In the genomic region with DNA sequence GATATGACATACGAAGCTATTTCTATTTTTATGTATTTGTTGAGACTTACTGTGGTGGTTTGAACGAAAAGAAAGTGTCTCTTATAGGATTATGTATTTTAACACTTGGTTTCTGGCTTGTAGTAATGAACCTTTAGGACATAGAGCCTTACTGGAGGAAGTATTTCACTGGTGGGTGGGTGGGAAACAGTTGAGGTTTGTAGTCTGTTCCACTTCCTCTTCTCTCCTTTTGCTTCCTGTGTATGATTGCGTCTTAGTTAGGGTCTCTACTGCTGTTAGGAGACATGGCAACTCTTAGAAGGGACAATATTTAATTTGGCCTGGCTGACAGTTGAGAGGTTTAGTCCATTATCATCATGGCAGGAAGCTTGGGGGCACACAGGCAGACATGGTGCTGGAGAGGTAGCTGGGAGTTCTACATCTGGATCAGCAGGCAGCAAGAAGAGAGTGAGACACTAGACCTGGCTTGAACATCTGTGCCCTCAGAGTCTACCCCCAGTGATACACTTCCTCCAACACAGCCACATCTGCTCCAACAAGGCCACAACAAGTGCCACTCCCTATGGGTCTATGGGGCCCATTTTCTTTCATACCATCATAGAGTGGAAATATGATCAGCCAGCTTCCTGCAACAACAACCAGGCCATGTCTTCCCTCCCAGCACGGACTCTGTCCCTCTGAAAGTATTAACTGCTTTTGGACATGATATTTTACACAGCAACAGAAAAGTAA, we compare ENCODE assay signal across 36 mouse cellular contexts. TPM values are rescaled to one million over a fixed set of nuclear protein-coding genes. Genes with fewer than 3 reads are reported as not detected.
A peak's percentile ranks its signal among the peaks of the same experiment; 100 is the strongest.
DNase-seq lines count a peak whose midpoint lies in the region; ATAC-seq and TF ChIP-seq lines count a peak whose summit lies in the region.
"Had no signal": no experiment of that assay in that cellular context is flagged by ENCODE, and none has a peak within 500 bp of the region (broad histone marks: within the 10 kb centered on the region; RNA-seq: fewer than 3 reads in every experiment).

No protein-coding gene starts in this region.

- H3K9me3 ChIP-seq in CH12.LX (replicated peaks; ENCODE audit: low read length) = peaks cover 4% of the 10 kb centered on the region
- no peaks in the 10 kb centered on the region for H3K9me3 ChIP-seq in forebrain, embryonic 10.5 days
- H3K9me3 ChIP-seq: embryonic facial prominence, embryonic 12.5 days; forebrain, embryonic 15.5 days; heart, embryonic 12.5 days; hindbrain, embryonic 13.5 days; limb, embryonic 10.5 days; limb, embryonic 15.5 days; lung, embryonic 15.5 days; midbrain, embryonic 10.5 days; neural tube, embryonic 12.5 days had no signal

- peak; percentile 18 to 40 for DNase-seq in spleen, postnatal 36 days (ENCODE audit: low spot score in 2 of 2)
- DNase-seq in spleen, postnatal 4 days (ENCODE audit: low spot score in 2 of 2) = no peak
- DNase-seq in CH12.LX (ENCODE audit: extremely low read depth) (peak; percentile 61), MN1 (ENCODE audit: low spot score) (no peak)
- no peak for DNase-seq in adrenal gland, adult (ENCODE audit: inconsistent age in 2 of 2, low spot score in 1 of 2)
- DNase-seq in forebrain, embryonic 10.5 days (ENCODE audit: extremely low spot score, low spot score) = no peak
- DNase-seq: adrenal gland, adult 8-10 months; cerebellum, adult 9-10 months; cerebellum, postnatal 36 days; embryo, embryonic 11 days; gastrocnemius, postnatal 36 days; heart, adult 2 months; heart, postnatal 4 days; kidney, adult 8-10 months; kidney, postnatal 4 days; layer of hippocampus, postnatal 36 days; thymus, adult 2 months had no signal

- no peak overlapping the region for H3K4me2 ChIP-seq in CH12.LX (ENCODE audit: insufficient read depth, low read depth, poor library complexity, severe bottlenecking)
- H3K4me2 ChIP-seq: embryonic facial prominence, embryonic 12.5 days; forebrain, embryonic 15.5 days; heart, embryonic 12.5 days; hindbrain, embryonic 13.5 days; limb, embryonic 15.5 days; lung, embryonic 15.5 days; neural tube, embryonic 12.5 days had no signal

- dilution Hi-C loops in CH12.LX (cut with MboI; ENCODE audit: extremely low pct_ligation_motif_present, extremely low pct_unique_long_range_greater_than_20kb, low sequenced_read_pairs) = no loop called here

- no peaks in the 10 kb centered on the region for H3K36me3 ChIP-seq in CH12.LX (replicated peaks in 1 of 2; ENCODE audit: control insufficient read depth in 1 of 2, insufficient read depth in 1 of 2, low read length in 1 of 2)
- no peaks in the 10 kb centered on the region for H3K36me3 ChIP-seq in forebrain, embryonic 10.5 days (replicated peaks)
- H3K36me3 ChIP-seq: embryonic facial prominence, embryonic 12.5 days; forebrain, embryonic 15.5 days; heart, embryonic 12.5 days; hindbrain, embryonic 13.5 days; limb, embryonic 10.5 days; limb, embryonic 15.5 days; lung, embryonic 15.5 days; midbrain, embryonic 10.5 days; neural tube, embryonic 12.5 days had no signal

- in situ Hi-C loops in CH12.LX (cut with MboI; ENCODE audit: low pct_ligation_motif_present, low pct_unique_long_range_greater_than_20kb, low sequenced_read_pairs) = no loop called here

- peaks cover 4 to 13% of the 10 kb centered on the region in 2 experiments for H3K4me1 ChIP-seq in CH12.LX (ENCODE audit: control insufficient read depth in 1 of 2, insufficient read depth in 2 of 2)
- H3K4me1 ChIP-seq in forebrain, embryonic 10.5 days = no peaks in the 10 kb centered on the region
- H3K4me1 ChIP-seq: embryonic facial prominence, embryonic 12.5 days; forebrain, embryonic 15.5 days; heart, embryonic 12.5 days; hindbrain, embryonic 13.5 days; limb, embryonic 10.5 days; limb, embryonic 15.5 days; lung, embryonic 15.5 days; midbrain, embryonic 10.5 days; neural tube, embryonic 12.5 days had no signal

- no peak for TF ChIP-seq RAD21 in CH12.LX (IDR thresholded peaks at IDR 0.05; ENCODE audit: low read depth, low read length)

- TF ChIP-seq POLR2A in CH12.LX (IDR thresholded peaks at IDR 0.05; ENCODE audit: low read depth, low read length) = 0 out of 2 replicates have a peak, but pooled peaks have one; percentile 18

- 0 out of 2 replicates have a peak overlapping the region, but pooled peaks have one; percentile 13 for H3K27ac ChIP-seq in CH12.LX (ENCODE audit: insufficient read depth, low read depth)
- no peak overlapping the region for H3K27ac ChIP-seq in forebrain, embryonic 10.5 days
- H3K27ac ChIP-seq: embryonic facial prominence, embryonic 12.5 days; forebrain, embryonic 15.5 days; heart, adult 2 months; hindbrain, embryonic 13.5 days; kidney, postnatal 0 days; limb, embryonic 10.5 days; limb, embryonic 15.5 days; liver, embryonic 14.5 days; lung, embryonic 15.5 days; macrophage; midbrain, embryonic 10.5 days; neural tube, embryonic 12.5 days had no signal

- TF ChIP-seq CTCF in CH12.LX (conservative IDR thresholded peaks at IDR 0.05 in 1 of 2, IDR thresholded peaks at IDR 0.05 in 1 of 2; ENCODE audit: low read depth in 2 of 2, low read length in 2 of 2) = no peak

- no peak overlapping the region for H3K9ac ChIP-seq in CH12.LX (ENCODE audit: insufficient read depth, low read depth)
- H3K9ac ChIP-seq: embryonic facial prominence, embryonic 12.5 days; forebrain, embryonic 15.5 days; heart, embryonic 12.5 days; hindbrain, embryonic 13.5 days; limb, embryonic 15.5 days; liver, embryonic 14.5 days; lung, embryonic 15.5 days; neural tube, embryonic 12.5 days had no signal

- H3K27me3 ChIP-seq in CH12.LX (replicated peaks) = no peaks in the 10 kb centered on the region
- no peaks in the 10 kb centered on the region for H3K27me3 ChIP-seq in forebrain, embryonic 10.5 days (ENCODE audit: poor library complexity, severe bottlenecking)
- H3K27me3 ChIP-seq: embryonic facial prominence, embryonic 12.5 days; forebrain, embryonic 15.5 days; heart, embryonic 12.5 days; hindbrain, embryonic 13.5 days; limb, embryonic 15.5 days; lung, embryonic 15.5 days; neural tube, embryonic 12.5 days had no signal

- no peaks in the 10 kb centered on the region for H3K79me2 ChIP-seq in CH12.LX (replicated peaks; ENCODE audit: control insufficient read depth, extremely low read depth, insufficient read depth, poor library complexity, severe bottlenecking)

- peak; percentile 67 for TF ChIP-seq EP300 in CH12.LX (IDR thresholded peaks at IDR 0.05; ENCODE audit: low read length)

- H3K4me3 ChIP-seq in CH12.LX (replicated peaks in 1 of 3; ENCODE audit: low read depth in 2 of 3, low read length in 2 of 3, poor library complexity in 1 of 3) = no peak overlapping the region
- H3K4me3 ChIP-seq in forebrain, embryonic 10.5 days = no peak overlapping the region
- H3K4me3 ChIP-seq: embryonic facial prominence, embryonic 12.5 days; forebrain, embryonic 15.5 days; heart, adult 2 months; heart, embryonic 12.5 days; hindbrain, embryonic 13.5 days; limb, embryonic 10.5 days; limb, embryonic 15.5 days; lung, embryonic 15.5 days; midbrain, embryonic 10.5 days; neural tube, embryonic 12.5 days had no signal

- 89% methylated on average over 4 of the region's 4 CpGs for WGBS in forebrain, embryonic 10.5 days

- ATAC-seq in megakaryocyte, adult 5-6 weeks (ENCODE audit: poor library complexity, severe bottlenecking) = peak; percentile 75
- ATAC-seq: activated CD4-positive, CD25-positive, alpha-beta regulatory T cell, adult 4 months; forebrain, embryonic 15.5 days; intestine, embryonic 16.5 days; midbrain, embryonic 16.5 days had no signal

TF ChIP-seq in CH12.LX, 34 proteins besides CTCF, POLR2A, EP300 and RAD21:
- 0 out of 2 replicates have a peak, but pooled peaks have one; percentile 12 for TF ChIP-seq MYC (IDR thresholded peaks at IDR 0.05; ENCODE audit: low read depth, low read length)
- peak; percentile 31; the same call in 1 of the 2 replicates for TF ChIP-seq TCF12 (IDR thresholded peaks at IDR 0.05; ENCODE audit: low read depth, low read length)
- peak; percentile 5; the same call in 1 of the 2 replicates for TF ChIP-seq MAX (IDR thresholded peaks at IDR 0.05; ENCODE audit: low read length)
- no peak for TF ChIP-seq MEF2A (IDR thresholded peaks at IDR 0.05; ENCODE audit: borderline replicate concordance, low read depth, low read length)
- no peak for TF ChIP-seq HCFC1 (IDR thresholded peaks at IDR 0.05; ENCODE audit: low read depth, low read length)

RNA-seq across cellular contexts. Expression of a gene that starts 11.1 kb away (rescaled TPM):
- not detected in 2 replicates for total RNA-seq in CH12.LX (2012; rRNA removed)
- not detected in 2 replicates for total RNA-seq in CH12.LX (2014; rRNA removed)
- not detected in 2 replicates for polyA plus RNA-seq in CH12.LX (2012; ENCODE audit: insufficient read length, low read depth)
- not detected in 2 replicates for total RNA-seq in megakaryocyte, adult 5-6 weeks (2015)
- not detected in 2 replicates for total RNA-seq in megakaryocyte, adult 5-6 weeks (2017)
- polyA plus RNA-seq in forebrain, embryonic 10.5 days (2016; fragmentation: Nextera tagmentation; extraction: Ambion mirVana) = not detected in 2 replicates
- total RNA-seq: adrenal gland, adult 8-10 months; gastrocnemius, adult 18-20 months; gastrocnemius, postnatal 36 days; heart, adult 2 months; heart, postnatal 4 days; layer of hippocampus, postnatal 36 days had no signal
- polyA plus RNA-seq: activated CD4-positive, CD25-positive, alpha-beta regulatory T cell, adult 4 months; embryonic facial prominence, embryonic 12.5 days; heart, adult 2 months; heart, embryonic 12.5 days; heart, postnatal 0 days; limb, embryonic 10.5 days; limb, embryonic 15.5 days; lung, embryonic 15.5 days; macrophage; midbrain, embryonic 10.5 days; midbrain, embryonic 16.5 days; neural tube, embryonic 12.5 days; thymus, adult 2 months; urinary bladder, adult 2 months had no signal

RNA-seq across cellular contexts. Expression of a gene that starts 18.6 kb away (rescaled TPM):
- 0.13 TPM in 1 of 2 replicates, not detected in the other for total RNA-seq in CH12.LX (2012; rRNA removed)
- not detected in 2 replicates for total RNA-seq in CH12.LX (2014; rRNA removed)
- polyA plus RNA-seq in CH12.LX (2012; ENCODE audit: insufficient read length, low read depth) = not detected in 2 replicates
- not detected in 2 replicates for total RNA-seq in megakaryocyte, adult 5-6 weeks (2015)
- not detected in 2 replicates for total RNA-seq in megakaryocyte, adult 5-6 weeks (2017)
- 1.3 and 2.2 TPM in 2 replicates for polyA plus RNA-seq in forebrain, embryonic 10.5 days (2016; fragmentation: Nextera tagmentation; extraction: Ambion mirVana)
- polyA plus RNA-seq: activated CD4-positive, CD25-positive, alpha-beta regulatory T cell, adult 4 months; macrophage had no signal

RNA-seq across cellular contexts. Expression of a gene that starts 46.8 kb away (rescaled TPM):
- total RNA-seq in CH12.LX (2012; rRNA removed) = not detected in 2 replicates
- total RNA-seq in CH12.LX (2014; rRNA removed) = not detected in 2 replicates
- not detected in 2 replicates for polyA plus RNA-seq in CH12.LX (2012; ENCODE audit: insufficient read length, low read depth)
- total RNA-seq in megakaryocyte, adult 5-6 weeks (2015) = 0.23 and 0.96 TPM in 2 replicates
- total RNA-seq in megakaryocyte, adult 5-6 weeks (2017) = 0.73 and 0.81 TPM in 2 replicates
- polyA plus RNA-seq in forebrain, embryonic 10.5 days (2016; fragmentation: Nextera tagmentation; extraction: Ambion mirVana) = 0.11 TPM in 1 of 2 replicates, not detected in the other
- total RNA-seq: gastrocnemius, adult 18-20 months; gastrocnemius, postnatal 36 days; layer of hippocampus, postnatal 36 days had no signal
- polyA plus RNA-seq: embryonic facial prominence, embryonic 12.5 days; heart, embryonic 12.5 days; heart, postnatal 0 days; hindbrain, embryonic 13.5 days; macrophage; midbrain, embryonic 10.5 days; neural tube, embryonic 12.5 days had no signal

Comparison
In these comparisons a context has a peak if more than half of its experiments do, and no peak if none do; other contexts are left out.
1. DNase-seq: peak in spleen, postnatal 36 days (2 of 2) and CH12.LX (single experiment); none in spleen, postnatal 4 days (0 of 2), MN1 (single experiment), adrenal gland, adult (0 of 2) and forebrain, embryonic 10.5 days (single experiment).